Mouse (Mus musculus) frontal cortex, postnatal 36 days (tissue): ENCODE measurements around the gene Snx17.

Experiments used
- DNase-seq, 2 experiments: peaks; one replicate each; pipeline ENCODE4 v3.0.0; 2022; ENCODE audit warnings: low spot score in 2 of 2

Snx17 gene

DNA sequence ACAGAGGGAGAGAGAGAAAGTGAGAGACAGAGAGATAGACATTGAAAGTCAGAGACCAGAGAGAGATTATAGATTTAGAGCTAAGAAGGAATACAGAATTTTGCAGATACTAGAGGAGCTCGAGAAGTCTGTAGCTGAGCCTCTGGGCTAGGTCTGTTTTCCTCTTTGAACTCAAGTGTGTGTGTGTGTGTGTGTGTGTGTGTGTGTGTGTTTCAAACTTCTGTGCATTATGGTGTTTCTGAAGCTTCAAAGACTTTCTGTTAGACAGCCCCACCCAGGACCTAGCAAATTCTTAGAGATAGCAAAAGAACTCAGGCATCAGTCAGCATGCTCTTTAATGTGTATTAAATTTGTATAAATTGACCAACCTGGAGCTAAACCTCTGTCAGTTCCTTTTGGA, 33.6 kb downstream of the Snx17 start:
- DNase-seq = no peak

DNA sequence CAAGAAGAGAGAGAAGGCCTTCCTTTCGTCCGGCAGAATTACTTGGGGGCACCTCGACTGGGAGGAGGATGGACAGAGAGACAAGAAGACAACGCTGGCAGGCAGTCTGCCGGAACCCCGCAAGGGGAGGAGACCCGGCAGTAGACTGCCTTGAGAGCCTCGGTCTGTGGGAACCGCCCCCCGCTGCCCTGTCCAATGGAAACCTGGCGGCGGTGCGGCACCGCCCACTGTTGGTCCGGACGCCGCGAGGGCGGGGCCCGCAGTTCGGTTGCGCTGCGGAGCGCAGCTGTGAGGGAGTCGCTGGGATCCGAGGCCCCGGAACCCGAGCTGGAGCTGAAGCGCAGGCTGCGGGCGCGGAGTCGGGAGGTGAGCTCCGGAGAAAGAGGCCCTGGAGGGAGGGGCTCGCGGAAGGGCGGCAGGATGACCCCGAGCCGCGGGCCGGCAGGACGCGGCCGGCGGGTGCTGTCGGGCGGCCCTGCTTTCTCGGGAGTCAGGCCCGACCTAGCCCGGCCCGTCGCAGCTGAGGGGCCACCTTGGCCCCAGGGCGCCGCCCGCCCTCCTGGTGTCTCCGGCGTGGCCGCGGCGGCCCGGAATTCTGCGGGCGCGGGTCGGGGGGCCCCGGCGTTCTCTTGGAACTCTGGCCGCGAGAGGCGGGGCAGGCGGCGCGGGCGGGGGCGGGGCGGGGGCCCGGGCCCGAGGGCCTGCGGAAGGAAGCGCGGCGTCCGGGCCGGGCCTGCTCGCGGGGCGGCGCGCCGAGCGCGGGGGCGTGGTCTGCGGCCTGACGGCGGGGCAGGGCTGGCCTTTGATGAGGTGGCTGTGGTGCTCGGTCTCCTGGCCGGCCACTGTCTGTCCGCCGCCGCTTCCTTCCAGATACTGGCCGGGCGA, 47.9 kb downstream of the Snx17 start, which contains the start of the genes Nrbp1 and Gm9970:
TSS of gene Nrbp1 (plus strand) at position 228 of the 885 bp plus-strand sequence.
TSS of gene Gm9970 (minus strand) at position 596 of the 885 bp plus-strand sequence.
- peak; percentile 94 to 96 for DNase-seq

DNA sequence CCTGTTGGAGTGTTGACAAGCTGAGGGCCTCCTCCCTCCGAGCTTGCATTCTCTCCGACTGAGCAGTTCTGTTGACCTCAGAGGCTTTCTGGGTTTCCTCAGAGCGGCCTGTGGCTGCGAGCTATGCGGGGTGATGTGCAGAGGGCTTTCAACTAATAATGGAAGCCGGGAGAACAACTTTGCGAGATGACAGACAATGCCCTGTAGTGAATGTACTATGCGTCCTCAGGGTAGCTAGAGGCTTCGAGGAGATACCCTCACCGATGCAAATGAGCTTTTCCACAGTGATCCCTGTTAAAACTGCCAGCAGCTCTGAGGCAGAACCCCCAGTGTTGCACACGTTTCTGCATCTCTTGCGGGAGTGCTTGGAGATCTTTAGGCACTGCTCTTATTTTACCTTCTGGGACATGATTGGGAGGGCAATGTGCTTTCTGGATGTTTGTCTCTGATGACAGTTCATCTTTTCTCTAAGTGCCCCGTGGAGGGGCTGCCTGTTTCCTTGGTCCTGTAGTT, 48.6 kb downstream of the Snx17 start:
- no peak for DNase-seq

- DNase-seq = no peak
Observed at GRCm38 (mm10) chr5:31242191-31242590, 49.2 kb downstream of the Snx17 start.
